Mouse (Mus musculus) limb, embryonic 10.5 days (tissue): Measurements from ENCODE around the gene B3galt5. TPM values are rescaled to one million over a fixed set of nuclear protein-coding genes. Genes with fewer than 3 reads are reported as not detected.

Experiments
- DNase-seq: peaks from one replicate; pipeline ENCODE4 v3.0.0-alpha.2; 2017; ENCODE audit warnings: low spot score
- H3K27ac ChIP-seq: fragments of 300-500 bp; sonication (generic); 2 replicates; pipeline ENCODE4 v1.5.1; 2016; ENCODE audit warnings: mild to moderate bottlenecking
- H3K27me3 ChIP-seq: fragments of 300-500 bp; sonication (generic); 2 replicates; pipeline ENCODE4 v1.6.1; 2016; ENCODE audit warnings: low read depth, mild to moderate bottlenecking; ENCODE audit not compliant: poor library complexity, severe bottlenecking
- H3K36me3 ChIP-seq: fragments of 300-500 bp; sonication (generic); 2 replicates; pipeline ENCODE4 v1.6.1; 2016; ENCODE audit warnings: mild to moderate bottlenecking, moderate library complexity
- H3K4me1 ChIP-seq: fragments of 300-500 bp; sonication (generic); 2 replicates; pipeline ENCODE4 v1.6.1; 2016
- H3K4me3 ChIP-seq: fragments of 300-500 bp; sonication (generic); 2 replicates; pipeline ENCODE4 v1.5.1; 2016; ENCODE audit warnings: mild to moderate bottlenecking, moderate library complexity
- H3K9me3 ChIP-seq: fragments of 300-500 bp; sonication (generic); replicated peaks from 2 replicates; pipeline ENCODE4 v1.6.1; 2016; ENCODE audit warnings: mild to moderate bottlenecking
- WGBS: fragments of 180-500 bp; shearing (Covaris S2); methylation state at CpG from one replicate; pipeline ENCODE4 v1.1.7; 2016; 5-methylcytosine and 5-hydroxymethylcytosine counted together
- polyA plus RNA-seq: library from polyadenylated mRNA; unstranded; fragments of >200 nt; fragmentation: Nextera tagmentation; extraction: Ambion mirVana; gene quantifications from 2 replicates; pipeline ENCODE4 v1.2.1, GENCODE M21; 2016

The B3galt5 gene
- 0.16 TPM in 1 of 2 replicates, not detected in the other for polyA plus RNA-seq

- 0 out of 2 replicates have a peak, but pooled peaks cover 5% of the 10 kb centered on the region for H3K4me1 ChIP-seq
- no peaks in the 10 kb centered on the region for H3K27me3 ChIP-seq
- no peak for DNase-seq
- no peaks in the 10 kb centered on the region for H3K9me3 ChIP-seq
- no peaks in the 10 kb centered on the region for H3K36me3 ChIP-seq
- peak within 1 kb of the TSS; percentile 67 for H3K27ac ChIP-seq
- H3K4me3 ChIP-seq: no peak within 1 kb of the TSS
- 81% methylated on average over 17 of the region's 17 CpGs for WGBS
Observed at GRCm38 (mm10) chr16:96235366-96235970, at the start of gene B3galt5. B3galt5 (plus strand) TSS chr16:96235801.

GRCm38 (mm10) chr16:96187619-96188018 is 48.0 kb upstream of the B3galt5 start:
- 87% methylated on average over 5 of the region's 5 CpGs for WGBS
- no peak for DNase-seq
- Histone ChIP-seq H3K27ac (no peak overlapping the region), H3K36me3 (no peaks in the 10 kb centered on the region; the same call in 1 of the 2 replicates), H3K4me3 (no peak overlapping the region), H3K9me3 (no peaks in the 10 kb centered on the region), H3K27me3 (peaks cover 17% of the 10 kb centered on the region), H3K4me1 (peaks cover 10% of the 10 kb centered on the region)

GRCm38 (mm10) chr16:96191531-96192506 is 43.8 kb upstream of the B3galt5 start, which contains the start of gene Lca5l:
Lca5l (minus strand) TSS chr16:96192271.
- DNase-seq: peak; percentile 100
- 1% methylated on average over 77 of the region's 77 CpGs for WGBS
- Histone ChIP-seq H3K36me3 (no peaks in the 10 kb centered on the region), H3K27me3 (peaks cover 17% of the 10 kb centered on the region), H3K27ac (peak within 1 kb of the TSS; percentile 77), H3K4me1 (peaks cover 13% of the 10 kb centered on the region), H3K4me3 (peak within 1 kb of the TSS; percentile 82), H3K9me3 (no peaks in the 10 kb centered on the region)

GRCm38 (mm10) chr16:96199913-96200701 is 35.5 kb upstream of the B3galt5 start, which contains the start of gene Sh3bgr:
Sh3bgr (plus strand) TSS chr16:96200450.
- WGBS: 4% methylated on average over 20 of the region's 20 CpGs
- H3K4me3 ChIP-seq: peak within 1 kb of the TSS; percentile 42
- H3K9me3 ChIP-seq: no peaks in the 10 kb centered on the region
- peak within 1 kb of the TSS; percentile 15; the same call in 1 of the 2 replicates for H3K27ac ChIP-seq
- no peaks in the 10 kb centered on the region for H3K36me3 ChIP-seq
- peaks cover 21% of the 10 kb centered on the region for H3K4me1 ChIP-seq
- no peaks in the 10 kb centered on the region for H3K27me3 ChIP-seq
- DNase-seq: peak; percentile 54

- no peak for DNase-seq
- no peak overlapping the region for H3K27ac ChIP-seq
- WGBS: 39% methylated on average over 9 of the region's 9 CpGs
Observed at GRCm38 (mm10) chr16:96200702-96201028, 34.9 kb upstream of the B3galt5 start.

GRCm38 (mm10) chr16:96201485-96202232 is 33.9 kb upstream of the B3galt5 start:
- DNase-seq: no peak
- Histone ChIP-seq H3K27ac (no peak overlapping the region), H3K36me3 (no peaks in the 10 kb centered on the region), H3K27me3 (no peaks in the 10 kb centered on the region), H3K4me3 (no peak overlapping the region), H3K4me1 (peaks cover 23% of the 10 kb centered on the region), H3K9me3 (no peaks in the 10 kb centered on the region)
- 71% methylated on average over 11 of the region's 11 CpGs for WGBS

More at GRCm38 (mm10) chr16:96200702-96201028, 34.9 kb upstream of the B3galt5 start:
- Histone ChIP-seq H3K9me3 (no peaks in the 10 kb centered on the region), H3K4me3 (peak overlapping the region; percentile 42), H3K36me3 (no peaks in the 10 kb centered on the region), H3K27me3 (no peaks in the 10 kb centered on the region), H3K4me1 (peaks cover 21% of the 10 kb centered on the region)

- Histone ChIP-seq H3K36me3 (no peaks in the 10 kb centered on the region), H3K9me3 (no peaks in the 10 kb centered on the region), H3K4me3 (no peak overlapping the region), H3K27ac (no peak overlapping the region), H3K4me1 (0 out of 2 replicates have a peak, but pooled peaks cover 2% of the 10 kb centered on the region), H3K27me3 (no peaks in the 10 kb centered on the region)
- WGBS: 86% methylated on average over 10 of the region's 10 CpGs
- DNase-seq: no peak
Observed at GRCm38 (mm10) chr16:96209789-96210188, 25.8 kb upstream of the B3galt5 start.

- no peaks in the 10 kb centered on the region for H3K9me3 ChIP-seq
- H3K36me3 ChIP-seq: no peaks in the 10 kb centered on the region
- 87% methylated on average over 7 of the region's 7 CpGs for WGBS
- no peak for DNase-seq
- no peaks in the 10 kb centered on the region for H3K27me3 ChIP-seq
- no peak overlapping the region for H3K4me3 ChIP-seq
- 0 out of 2 replicates have a peak, but pooled peaks cover under 1% of the 10 kb centered on the region for H3K4me1 ChIP-seq
- no peak overlapping the region for H3K27ac ChIP-seq
Observed at GRCm38 (mm10) chr16:96210856-96211255, 24.7 kb upstream of the B3galt5 start.

- H3K36me3 ChIP-seq: no peaks in the 10 kb centered on the region
- no peaks in the 10 kb centered on the region for H3K9me3 ChIP-seq
- H3K4me1 ChIP-seq: no peaks in the 10 kb centered on the region
- H3K27me3 ChIP-seq: no peaks in the 10 kb centered on the region
- H3K27ac ChIP-seq: no peak overlapping the region
- H3K4me3 ChIP-seq: no peak overlapping the region
- 95% methylated on average over 4 of the region's 4 CpGs for WGBS
- DNase-seq: no peak
Observed at GRCm38 (mm10) chr16:96213027-96213426, 22.6 kb upstream of the B3galt5 start.

- DNase-seq: no peak
- 83% methylated on average over 5 of the region's 5 CpGs for WGBS
- H3K27ac ChIP-seq: no peak overlapping the region
- H3K4me3 ChIP-seq: no peak overlapping the region
- H3K36me3 ChIP-seq: no peaks in the 10 kb centered on the region
- H3K9me3 ChIP-seq: no peaks in the 10 kb centered on the region
- no peaks in the 10 kb centered on the region for H3K27me3 ChIP-seq
- H3K4me1 ChIP-seq: no peaks in the 10 kb centered on the region
Observed at GRCm38 (mm10) chr16:96221491-96221890, 14.1 kb upstream of the B3galt5 start.

GRCm38 (mm10) chr16:96221959-96222358 is 13.6 kb upstream of the B3galt5 start:
- no peak for DNase-seq
- WGBS: 94% methylated on average over 3 of the region's 3 CpGs
- no peaks in the 10 kb centered on the region for H3K36me3 ChIP-seq

GRCm38 (mm10) chr16:96222452-96222851 is 13.1 kb upstream of the B3galt5 start:
- WGBS: 86% methylated on average over 1 of the region's 1 CpGs

More at GRCm38 (mm10) chr16:96221959-96222358, 13.6 kb upstream of the B3galt5 start:
- H3K27me3 ChIP-seq: no peaks in the 10 kb centered on the region
- no peaks in the 10 kb centered on the region for H3K9me3 ChIP-seq
- H3K4me1 ChIP-seq: no peaks in the 10 kb centered on the region
- H3K27ac ChIP-seq: no peak overlapping the region
- no peak overlapping the region for H3K4me3 ChIP-seq

More at GRCm38 (mm10) chr16:96222452-96222851, 13.1 kb upstream of the B3galt5 start:
- no peak for DNase-seq
- no peak overlapping the region for H3K4me3 ChIP-seq
- H3K27ac ChIP-seq: no peak overlapping the region
- H3K27me3 ChIP-seq: no peaks in the 10 kb centered on the region
- no peaks in the 10 kb centered on the region for H3K9me3 ChIP-seq
- H3K4me1 ChIP-seq: no peaks in the 10 kb centered on the region
- H3K36me3 ChIP-seq: no peaks in the 10 kb centered on the region
